8 mouse cellular contexts compared by ENCODE assay signal in the genomic region with DNA sequence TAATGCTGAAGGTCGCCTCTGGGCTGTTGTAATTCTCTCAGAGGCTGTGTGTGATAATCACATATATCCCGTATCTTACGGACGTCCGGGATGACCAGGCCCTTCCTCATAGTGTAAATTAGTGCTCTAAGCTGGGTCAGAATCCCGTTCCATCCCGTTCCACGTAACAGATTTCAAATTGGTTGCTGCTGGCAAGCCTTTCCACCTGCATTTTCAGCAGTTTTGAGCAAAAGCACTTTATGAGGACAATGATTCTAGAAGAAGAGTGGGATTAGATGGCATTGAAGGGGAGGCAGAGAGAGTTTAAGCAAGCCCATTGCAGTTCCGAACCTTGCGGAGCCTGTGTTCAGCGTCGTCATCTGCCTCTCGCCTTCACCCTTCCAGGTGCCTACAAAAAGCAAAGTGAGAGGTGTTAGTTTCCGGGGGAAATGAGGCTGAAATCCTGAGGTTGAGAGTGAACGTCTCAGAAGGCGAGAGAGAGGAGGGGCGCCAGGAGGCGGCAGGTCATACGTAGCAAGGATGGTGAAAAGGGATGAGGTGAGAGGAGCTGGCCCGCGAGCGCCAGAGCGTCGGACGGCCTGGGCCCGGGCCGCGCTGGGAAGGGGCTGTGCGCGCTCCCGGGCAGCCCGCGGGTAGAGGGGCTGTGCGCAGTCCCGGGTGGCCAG. TPM values are rescaled to one million over a fixed set of nuclear protein-coding genes. Genes with fewer than 3 reads are reported as not detected.
DNase-seq lines count a peak whose midpoint lies in the region; ATAC-seq lines count a peak whose summit lies in the region.

No protein-coding gene starts in this region.

- ATAC-seq in forebrain, embryonic 16.5 days = peak; percentile 16
- ATAC-seq in limb, embryonic 13.5 days (ENCODE audit: low FRiP score, low read depth) = peak; percentile 81; the same call in 1 of the 2 replicates
- ATAC-seq in neural tube, embryonic 15.5 days (ENCODE audit: low FRiP score) = peak; percentile 82
- no peak; the same call in 1 of the 2 replicates for ATAC-seq in megakaryocyte progenitor cell, adult 5-6 weeks (replicated peaks; ENCODE audit: poor library complexity)

- peak overlapping the region; percentile 85 for H3K4me2 ChIP-seq in forebrain, embryonic 16.5 days (ENCODE audit: low read length)
- peak overlapping the region; percentile 81 for H3K4me2 ChIP-seq in limb, embryonic 13.5 days (replicated peaks)
- peak overlapping the region; percentile 78 for H3K4me2 ChIP-seq in neural tube, embryonic 15.5 days

- peaks cover 12% of the 10 kb centered on the region for H3K4me1 ChIP-seq in forebrain, embryonic 16.5 days (replicated peaks; ENCODE audit: control insufficient read depth, insufficient read depth, low read length)
- H3K4me1 ChIP-seq in limb, embryonic 13.5 days = peaks cover 15% of the 10 kb centered on the region
- peaks cover 16% of the 10 kb centered on the region for H3K4me1 ChIP-seq in neural tube, embryonic 15.5 days

- peak overlapping the region; percentile 81 for H3K9ac ChIP-seq in forebrain, embryonic 16.5 days (replicated peaks; ENCODE audit: low read depth, low read length)
- peak overlapping the region; percentile 85 for H3K9ac ChIP-seq in limb, embryonic 13.5 days
- peak overlapping the region; percentile 81 for H3K9ac ChIP-seq in neural tube, embryonic 15.5 days (replicated peaks)

- H3K36me3 ChIP-seq in forebrain, embryonic 16.5 days (ENCODE audit: control insufficient read depth, insufficient read depth) = peaks cover 2% of the 10 kb centered on the region; the same call in 1 of the 2 replicates
- peaks cover 9% of the 10 kb centered on the region for H3K36me3 ChIP-seq in limb, embryonic 13.5 days
- H3K36me3 ChIP-seq in neural tube, embryonic 15.5 days = no peaks in the 10 kb centered on the region

- DNase-seq in cerebellum, adult 9-11 months = peak; percentile 48
- no peak for DNase-seq in cerebellum, adult 8-10 months
- DNase-seq in right cerebral cortex, postnatal 36 days (ENCODE audit: low spot score in 2 of 2) = peak; percentile 3 to 4
- no peak for DNase-seq in right cerebral cortex, adult 18-20 months

- H3K9me3 ChIP-seq in forebrain, embryonic 16.5 days (ENCODE audit: control insufficient read depth, low read length) = no peaks in the 10 kb centered on the region
- H3K9me3 ChIP-seq in limb, embryonic 13.5 days = no peaks in the 10 kb centered on the region
- no peaks in the 10 kb centered on the region for H3K9me3 ChIP-seq in neural tube, embryonic 15.5 days (replicated peaks)

- no peaks in the 10 kb centered on the region for H3K27me3 ChIP-seq in forebrain, embryonic 16.5 days (replicated peaks; ENCODE audit: control insufficient read depth, insufficient read depth, low read length)
- H3K27me3 ChIP-seq in limb, embryonic 13.5 days = no peaks in the 10 kb centered on the region
- no peaks in the 10 kb centered on the region for H3K27me3 ChIP-seq in neural tube, embryonic 15.5 days (replicated peaks)

- H3K4me3 ChIP-seq in forebrain, embryonic 16.5 days (replicated peaks; ENCODE audit: low read length) = peak overlapping the region; percentile 78
- H3K4me3 ChIP-seq in limb, embryonic 13.5 days = peak overlapping the region; percentile 69
- peak overlapping the region; percentile 82 for H3K4me3 ChIP-seq in neural tube, embryonic 15.5 days (replicated peaks)

- peak overlapping the region; percentile 89 for H3K27ac ChIP-seq in forebrain, embryonic 16.5 days (ENCODE audit: low read length)
- H3K27ac ChIP-seq in limb, embryonic 13.5 days = peak overlapping the region; percentile 88
- H3K27ac ChIP-seq in neural tube, embryonic 15.5 days (replicated peaks) = peak overlapping the region; percentile 92

- WGBS in forebrain, embryonic 16.5 days = under 1% methylated on average over 35 of the region's 35 CpGs
- under 1% methylated on average over 35 of the region's 35 CpGs for WGBS in limb, embryonic 13.5 days
- 2% methylated on average over 35 of the region's 35 CpGs for WGBS in neural tube, embryonic 15.5 days

RNA-seq across cellular contexts. Expression of a gene that starts 0.5 kb away (rescaled TPM):
- polyA plus RNA-seq in forebrain, embryonic 16.5 days (2015; fragmentation: Nextera tagmentation; extraction: Ambion mirVana) = 33.9 and 50.2 TPM in 2 replicates
- 19.2 and 20.5 TPM in 2 replicates for polyA plus RNA-seq in limb, embryonic 13.5 days (2015; fragmentation: Nextera tagmentation; extraction: Ambion mirVana)
- 26.1 and 27.6 TPM in 2 replicates for polyA plus RNA-seq in neural tube, embryonic 15.5 days (2015; fragmentation: Nextera tagmentation; extraction: Ambion mirVana)
- total RNA-seq in megakaryocyte progenitor cell, adult 5-6 weeks (2015) = 5.8 and 8.7 TPM in 2 replicates
- total RNA-seq in megakaryocyte progenitor cell, adult 5-6 weeks (2017) = 12.7 and 14.1 TPM in 2 replicates

RNA-seq across cellular contexts. Expression of a gene that starts 35.8 kb away (rescaled TPM):
- 90.8 and 99.0 TPM in 2 replicates for polyA plus RNA-seq in forebrain, embryonic 16.5 days (2015; fragmentation: Nextera tagmentation; extraction: Ambion mirVana)
- polyA plus RNA-seq in limb, embryonic 13.5 days (2015; fragmentation: Nextera tagmentation; extraction: Ambion mirVana) = 64.1 and 71.7 TPM in 2 replicates
- polyA plus RNA-seq in neural tube, embryonic 15.5 days (2015; fragmentation: Nextera tagmentation; extraction: Ambion mirVana) = 68.8 and 69.3 TPM in 2 replicates
- 142 and 181 TPM in 2 replicates for total RNA-seq in megakaryocyte progenitor cell, adult 5-6 weeks (2015)
- 114 and 156 TPM in 2 replicates for total RNA-seq in megakaryocyte progenitor cell, adult 5-6 weeks (2017)

RNA-seq across cellular contexts. Expression of a gene that starts 36.3 kb away (rescaled TPM):
- 97.5 and 123 TPM in 2 replicates for polyA plus RNA-seq in forebrain, embryonic 16.5 days (2015; fragmentation: Nextera tagmentation; extraction: Ambion mirVana)
- 57.1 and 57.3 TPM in 2 replicates for polyA plus RNA-seq in limb, embryonic 13.5 days (2015; fragmentation: Nextera tagmentation; extraction: Ambion mirVana)
- 105 and 113 TPM in 2 replicates for polyA plus RNA-seq in neural tube, embryonic 15.5 days (2015; fragmentation: Nextera tagmentation; extraction: Ambion mirVana)
- total RNA-seq in megakaryocyte progenitor cell, adult 5-6 weeks (2015) = 19.7 and 21.5 TPM in 2 replicates
- 12.4 and 13.2 TPM in 2 replicates for total RNA-seq in megakaryocyte progenitor cell, adult 5-6 weeks (2017)

RNA-seq across cellular contexts. Expression of a gene that starts 55.5 kb away (rescaled TPM):
- 63.1 and 79.0 TPM in 2 replicates for polyA plus RNA-seq in forebrain, embryonic 16.5 days (2015; fragmentation: Nextera tagmentation; extraction: Ambion mirVana)
- polyA plus RNA-seq in limb, embryonic 13.5 days (2015; fragmentation: Nextera tagmentation; extraction: Ambion mirVana) = 96.2 and 97.8 TPM in 2 replicates
- 72.3 and 73.2 TPM in 2 replicates for polyA plus RNA-seq in neural tube, embryonic 15.5 days (2015; fragmentation: Nextera tagmentation; extraction: Ambion mirVana)
- total RNA-seq in megakaryocyte progenitor cell, adult 5-6 weeks (2015) = 57.5 TPM in 2 replicates
- 36.5 and 39.8 TPM in 2 replicates for total RNA-seq in megakaryocyte progenitor cell, adult 5-6 weeks (2017)

Comparison
In these comparisons a context has a peak if more than half of its experiments do, and no peak if none do; other contexts are left out.
1. DNase-seq: peak in cerebellum, adult 9-11 months (single experiment) and right cerebral cortex, postnatal 36 days (2 of 2); none in cerebellum, adult 8-10 months (single experiment) and right cerebral cortex, adult 18-20 months (single experiment).
2. Peak in every context shown above with its lines, with median percentiles within 50 percentile points of each other: H3K27ac ChIP-seq, H3K4me2 ChIP-seq, H3K4me3 ChIP-seq and H3K9ac ChIP-seq.